Mouse (Mus musculus) testis, adult 2 months (tissue): Measurements from ENCODE around the gene Gmps.

Experiments used
- CTCF ChIP-seq: fragments of 200-500 bp; IDR thresholded peaks from 2 replicates; pipeline ENCODE4 v1.5.1; 2012; ENCODE audit warnings: low read depth, mild to moderate bottlenecking, inconsistent platforms, low read length, moderate library complexity; ENCODE audit not compliant: control insufficient read depth, insufficient read depth, insufficient replicate concordance
- POLR2A ChIP-seq: fragments of 200-500 bp; IDR thresholded peaks from 2 replicates; pipeline ENCODE4 v1.6.1; 2012; ENCODE audit warnings: low read depth, mild to moderate bottlenecking, inconsistent platforms, low read length, moderate library complexity; ENCODE audit not compliant: control insufficient read depth

- no peak for TF ChIP-seq CTCF
- TF ChIP-seq POLR2A = no peak
Observed at GRCm38 (mm10) chr3:64021436-64021835, 45.5 kb downstream of the Gmps start.
